Mouse (Mus musculus) kidney, adult 18-20 months (tissue): ENCODE results near the gene Ino80b.

Experiments
- DNase-seq: peaks from one replicate; pipeline ENCODE4 v3.0.0; 2021

The Ino80b gene

GRCm38 (mm10) chr6:83116373-83117164 is 8.7 kb downstream of the Ino80b start:
- no peak for DNase-seq

- no peak for DNase-seq
Measured at GRCm38 (mm10) chr6:83115682-83116372, 9.4 kb downstream of the Ino80b start.

DNA sequence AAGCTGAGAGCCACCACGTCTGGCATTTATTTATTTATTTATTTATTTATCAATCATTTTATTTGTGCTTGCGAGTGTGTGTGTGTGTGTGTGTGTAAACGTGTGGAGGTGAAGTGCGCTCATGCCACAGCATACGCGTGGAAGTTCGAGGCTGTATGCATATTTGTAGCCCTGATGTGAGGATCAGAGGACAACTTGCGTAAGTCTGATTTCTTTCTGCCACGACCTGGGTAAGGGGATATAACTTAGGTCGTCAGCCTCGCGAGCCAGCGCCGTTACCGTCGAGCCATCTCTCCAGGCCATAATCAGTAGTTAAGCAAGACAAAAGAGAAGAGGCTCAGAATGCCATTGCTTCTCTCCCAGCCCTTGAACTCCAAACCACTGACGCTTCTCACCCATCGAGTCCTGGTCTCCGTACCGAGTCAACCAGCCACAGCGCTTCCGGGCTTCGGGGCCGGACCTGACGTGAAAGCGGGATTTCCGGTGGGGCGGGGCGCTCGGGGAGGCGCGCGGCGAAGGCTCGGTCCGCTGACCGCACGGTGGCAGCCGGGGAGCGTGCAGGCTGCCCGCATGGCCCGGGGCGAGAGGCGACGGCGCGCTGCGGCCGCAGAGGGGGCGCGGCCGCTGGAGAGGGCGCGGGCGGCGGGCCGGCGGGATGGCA is 10.1 kb downstream of the Ino80b start, which contains the start of gene Mogs:
Mogs (plus strand) TSS at position 486 of the 661 bp plus-strand sequence.
- DNase-seq = peak; percentile 95

DNA sequence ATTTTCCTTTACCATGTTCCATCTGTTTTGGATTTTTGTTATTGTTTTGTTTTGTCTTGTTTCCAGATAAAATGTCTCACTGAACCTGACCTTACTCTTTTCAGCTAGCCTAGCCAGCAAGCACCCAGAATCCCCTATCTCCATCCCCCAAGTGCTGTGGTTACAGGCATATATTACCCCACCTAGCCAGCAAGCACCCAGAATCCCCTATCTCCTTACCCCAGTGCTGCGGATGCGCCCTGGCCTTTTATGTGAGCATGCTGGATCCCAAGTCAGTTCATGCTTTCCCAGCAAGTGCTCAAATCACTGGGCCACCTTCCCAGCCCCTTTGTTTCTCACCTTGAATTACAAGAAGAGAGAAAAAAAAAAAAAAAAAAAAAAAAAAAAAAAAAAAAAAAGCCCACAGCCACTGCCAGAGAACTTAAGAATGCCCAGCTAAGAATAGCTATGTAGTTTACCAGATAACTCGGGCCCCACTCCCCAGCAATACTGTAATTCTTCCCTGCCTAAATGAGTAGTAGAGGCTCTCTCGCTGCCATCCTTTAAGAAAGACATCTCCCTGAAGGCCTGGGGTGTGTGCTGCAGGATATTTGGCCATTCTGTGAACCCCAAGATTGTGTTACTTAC is 13.6 kb downstream of the Ino80b start:
- DNase-seq = no peak

DNA sequence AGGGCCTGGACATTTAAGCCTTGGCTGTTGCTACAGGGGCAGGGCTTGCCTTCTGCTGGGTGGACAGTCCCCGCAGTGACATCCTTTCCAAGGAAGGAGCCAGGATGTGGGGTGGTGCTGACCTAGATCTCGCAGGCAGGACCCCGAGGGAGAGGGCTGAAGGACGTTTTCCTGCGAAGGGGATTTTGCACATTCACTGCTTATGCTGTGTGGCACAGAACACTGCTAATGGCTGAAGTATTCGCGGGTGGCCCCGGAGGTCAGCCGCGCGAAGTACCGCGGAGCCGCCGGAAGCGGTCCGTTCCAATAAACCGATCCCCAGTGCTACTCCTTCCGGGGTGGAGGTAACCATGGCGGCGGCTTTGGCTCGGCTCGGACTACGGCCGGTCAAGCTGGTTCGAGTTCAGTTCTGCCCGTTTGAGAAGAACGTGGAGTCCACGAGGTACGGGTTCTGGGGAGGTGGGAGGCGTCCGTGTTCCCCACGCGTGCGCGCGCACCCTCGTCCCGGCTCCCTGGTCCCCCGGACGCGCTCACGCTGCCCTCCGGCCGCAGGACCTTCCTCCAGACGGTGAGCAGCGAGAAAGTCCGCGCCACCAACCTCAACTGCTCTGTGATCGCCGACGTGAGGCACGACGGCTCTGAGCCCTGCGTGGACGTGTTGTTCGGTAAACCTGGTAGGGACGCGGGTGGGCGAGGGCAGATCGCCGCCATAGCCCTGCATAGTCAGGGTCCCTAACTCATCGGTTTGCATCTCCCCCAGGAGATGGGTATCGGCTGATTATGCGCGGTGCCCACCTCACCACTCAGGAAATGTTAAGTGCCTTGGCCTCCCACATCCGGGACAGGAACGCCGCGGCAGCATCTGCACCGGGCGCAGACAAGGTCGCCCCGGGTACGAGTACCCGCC is 16.2 kb downstream of the Ino80b start, which contains the start of gene Mrpl53:
Mrpl53 (plus strand) TSS at position 279 of the 907 bp plus-strand sequence.
- peak; percentile 88 for DNase-seq

DNA sequence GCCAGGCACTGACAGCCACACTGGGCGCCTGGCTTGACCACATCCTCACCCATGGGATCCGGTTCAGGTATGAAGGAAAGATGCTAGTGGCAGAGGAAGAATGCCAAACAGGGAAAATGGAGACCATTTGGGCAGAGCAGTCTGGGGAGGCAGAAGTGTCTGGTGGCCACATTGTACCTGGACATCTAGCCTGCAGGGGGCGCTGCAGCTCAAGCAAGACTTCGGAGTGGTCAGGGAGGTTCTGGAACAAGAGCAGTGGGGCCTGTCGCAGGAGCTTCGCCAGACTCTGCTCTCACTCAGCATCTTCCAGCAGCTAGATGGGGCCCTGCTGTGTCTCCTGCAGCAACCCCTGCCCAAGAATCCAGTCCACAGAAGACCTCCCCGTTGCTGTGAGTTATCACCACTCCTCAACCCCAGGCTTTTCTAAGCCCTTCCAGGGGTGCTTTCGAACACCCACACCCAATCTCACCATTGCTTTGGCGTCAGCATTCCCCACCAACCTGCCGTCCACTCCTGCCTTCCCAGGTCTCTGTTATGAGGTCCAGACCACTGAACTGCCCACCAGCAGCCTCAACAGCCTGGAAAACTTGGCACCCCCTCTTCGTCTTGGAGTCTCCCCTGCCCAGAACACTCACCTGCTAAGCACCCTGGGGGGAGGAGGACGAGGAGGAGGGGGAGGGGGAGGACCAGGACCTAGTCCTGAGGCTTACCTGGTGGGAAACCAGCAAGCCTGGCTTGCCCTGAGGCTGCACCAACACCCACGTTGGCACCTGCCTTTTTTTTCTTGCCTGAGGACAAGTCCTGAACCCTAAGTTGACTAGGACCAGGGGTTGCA is 17.4 kb downstream of the Ino80b start:
- peak; percentile 81 for DNase-seq

DNA sequence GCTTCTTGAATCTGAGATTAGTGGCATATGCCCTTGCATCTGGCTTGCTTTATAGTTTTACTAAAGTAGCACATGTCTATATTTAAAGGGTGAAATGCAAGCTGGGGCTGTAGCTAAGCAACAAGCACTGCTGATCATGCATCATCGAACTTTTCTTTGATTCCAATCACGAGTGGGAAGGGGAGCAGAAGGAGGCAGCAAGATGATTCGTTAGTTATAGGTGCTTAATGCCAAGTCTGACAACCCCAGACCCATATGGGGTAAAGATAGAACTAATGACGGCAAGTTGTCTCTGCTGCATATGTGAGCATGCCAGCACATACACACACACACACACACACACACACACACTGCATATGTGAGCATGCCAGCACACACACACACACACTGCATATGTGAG is 21.1 kb downstream of the Ino80b start:
- DNase-seq = no peak

- DNase-seq = no peak
Measured at GRCm38 (mm10) chr6:83103130-83103650, 22.0 kb downstream of the Ino80b start.

GRCm38 (mm10) chr6:83101688-83102556 is 23.3 kb downstream of the Ino80b start:
- peak; percentile 77 for DNase-seq

DNA sequence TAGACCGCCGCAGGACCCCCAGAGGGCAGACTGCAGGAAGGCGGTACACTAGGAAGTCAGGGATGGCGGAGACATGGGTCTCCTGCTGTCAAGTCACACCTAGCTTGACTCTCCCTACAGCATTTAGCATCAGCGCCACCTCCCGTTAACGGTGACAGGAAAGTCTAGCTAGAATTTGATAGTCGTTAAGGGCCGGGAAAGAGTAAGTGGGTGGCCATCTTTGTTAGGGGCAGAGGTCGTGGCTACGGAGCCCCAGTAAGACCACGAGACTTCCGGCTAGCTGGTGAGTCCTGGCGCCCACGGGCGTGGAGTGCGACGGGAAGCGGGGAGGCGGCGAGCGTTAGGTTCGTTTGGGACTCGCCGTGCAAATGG is 23.9 kb downstream of the Ino80b start, which contains the start of the genes Ccdc142 and Gm42688:
Ccdc142 (plus strand) TSS at position 286 of the 372 bp plus-strand sequence.
Gm42688 (plus strand) TSS at position 302 of the 372 bp plus-strand sequence.
- peak; percentile 93 for DNase-seq

- DNase-seq = no peak
Measured at GRCm38 (mm10) chr6:83098411-83098810, 26.8 kb downstream of the Ino80b start.

DNA sequence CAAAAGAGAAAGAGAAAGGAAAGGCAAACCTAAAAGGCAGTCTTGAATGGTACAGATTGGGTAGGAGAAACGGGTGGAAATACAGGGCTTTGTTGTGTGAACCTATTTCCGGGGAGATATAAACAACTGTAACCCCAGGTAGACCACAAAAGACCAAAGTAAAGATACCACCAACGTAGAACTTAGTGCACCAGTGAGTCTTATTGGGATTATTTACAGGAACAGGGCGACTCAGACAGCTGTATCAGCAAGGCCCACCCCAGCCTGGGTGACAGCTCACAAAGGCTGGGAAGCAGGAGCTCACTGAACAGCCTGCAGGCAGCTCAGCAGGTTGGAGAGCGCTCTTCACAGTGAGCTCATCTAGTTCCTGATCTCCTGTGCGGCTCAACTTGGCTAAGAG is 29.3 kb downstream of the Ino80b start:
- no peak for DNase-seq

- peak; percentile 23 for DNase-seq
Measured at GRCm38 (mm10) chr6:83092416-83093127, 32.7 kb downstream of the Ino80b start.

- DNase-seq = no peak
Measured at GRCm38 (mm10) chr6:83087926-83088260, 37.3 kb downstream of the Ino80b start.

- DNase-seq = peak; percentile 52
Measured at GRCm38 (mm10) chr6:83087205-83087925, 37.9 kb downstream of the Ino80b start.

DNA sequence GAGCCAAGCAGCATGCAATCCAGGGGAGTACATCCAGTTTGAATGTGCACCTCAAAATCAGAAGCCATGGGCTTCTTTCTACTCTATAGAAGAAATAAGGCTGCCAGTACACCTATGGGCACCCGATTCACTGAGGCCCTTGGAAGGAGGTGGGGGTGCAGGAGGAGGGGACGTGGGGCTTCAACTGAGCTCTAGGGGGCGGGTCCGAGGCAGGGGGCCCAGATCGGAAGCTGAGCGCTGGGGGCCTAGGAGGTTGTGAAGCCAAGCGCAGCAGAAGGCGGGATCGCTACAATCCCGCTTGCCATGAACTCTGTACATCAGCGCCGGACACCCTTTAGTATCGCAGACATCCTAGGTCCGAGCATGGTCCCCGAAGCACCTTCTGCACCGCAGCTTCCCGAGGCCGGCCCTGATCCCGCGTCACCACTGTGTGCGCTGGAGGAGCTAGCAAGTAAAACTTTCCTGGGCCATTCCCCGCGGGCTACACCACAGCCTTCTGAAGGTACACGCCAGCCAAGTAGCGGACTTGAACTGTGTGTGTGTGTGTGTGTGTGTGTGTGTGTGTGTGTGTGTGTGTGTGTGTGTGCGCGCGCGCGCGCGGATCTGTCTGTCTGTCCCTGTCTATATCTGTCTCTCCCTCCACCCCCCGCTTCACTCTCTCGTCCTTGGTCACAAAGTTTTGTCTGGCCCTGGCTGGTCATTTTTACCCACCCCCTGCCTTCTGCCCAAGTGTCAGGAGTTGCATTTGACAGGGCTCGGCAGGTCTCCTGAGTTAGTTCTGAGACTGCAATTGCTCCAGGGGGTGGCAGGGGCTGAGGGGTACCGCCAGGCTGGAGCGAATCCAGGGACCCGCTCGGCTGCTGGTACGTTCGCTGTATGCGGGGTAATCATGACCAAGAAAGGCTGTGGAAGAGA is 38.9 kb downstream of the Ino80b start, which contains the start of gene Lbx2:
Lbx2 (plus strand) TSS at position 247 of the 915 bp plus-strand sequence.
- DNase-seq = peak; percentile 13

GRCm38 (mm10) chr6:83084477-83084876 is 40.8 kb downstream of the Ino80b start:
- no peak for DNase-seq
